Mouse (Mus musculus) heart, embryonic 12.5 days (tissue): ENCODE data around the gene Hmox1. TPM values are rescaled to one million over a fixed set of nuclear protein-coding genes. Genes with fewer than 3 reads are reported as not detected.
A peak's percentile ranks its signal among the peaks of the same experiment; 100 is the strongest.

Experiments used
- ATAC-seq: fragments of 200-750 bp; cut with Nextera tagmentation; 2 replicates; pipeline ENCODE4 v1.8.0; 2017; ENCODE audit warnings: moderate TSS enrichment, moderate library complexity; ENCODE audit not compliant: insufficient number of reproducible peaks, low FRiP score
- H3K27ac ChIP-seq: fragments of 300-500 bp; sonication (generic); 2 replicates; pipeline ENCODE4 v1.5.1; 2016; ENCODE audit warnings: mild to moderate bottlenecking, moderate library complexity; ENCODE audit not compliant: poor library complexity, severe bottlenecking
- H3K27me3 ChIP-seq: fragments of 300-500 bp; sonication (generic); replicated peaks from 2 replicates; pipeline ENCODE4 v1.6.1; 2016; ENCODE audit warnings: mild to moderate bottlenecking, moderate library complexity
- H3K36me3 ChIP-seq: fragments of 300-500 bp; sonication (generic); 2 replicates; pipeline ENCODE4 v1.6.1; 2016; ENCODE audit warnings: mild to moderate bottlenecking, moderate library complexity
- H3K4me1 ChIP-seq: fragments of 300-500 bp; sonication (generic); replicated peaks from 2 replicates; pipeline ENCODE4 v1.6.1; 2016; ENCODE audit warnings: mild to moderate bottlenecking
- H3K4me2 ChIP-seq: fragments of 300-500 bp; sonication (generic); 2 replicates; pipeline ENCODE4 v1.6.1; 2016; ENCODE audit warnings: mild to moderate bottlenecking, moderate library complexity
- H3K4me3 ChIP-seq: fragments of 300-500 bp; sonication (generic); 2 replicates; pipeline ENCODE4 v1.5.1; 2016; ENCODE audit warnings: mild to moderate bottlenecking
- H3K9ac ChIP-seq: fragments of 300-500 bp; sonication (generic); 2 replicates; pipeline ENCODE4 v1.6.1; 2016; ENCODE audit warnings: mild to moderate bottlenecking, moderate library complexity
- H3K9me3 ChIP-seq: fragments of 300-500 bp; sonication (generic); replicated peaks from 2 replicates; pipeline ENCODE4 v1.6.1; 2016; ENCODE audit warnings: mild to moderate bottlenecking, moderate library complexity
- WGBS: fragments of 180-500 bp; shearing (Covaris S2); methylation state at CpG from one replicate; pipeline ENCODE4 v1.1.7; 2016; 5-methylcytosine and 5-hydroxymethylcytosine counted together
- polyA plus RNA-seq: library from polyadenylated mRNA; unstranded; fragments of >200 nt; fragmentation: Nextera tagmentation; extraction: Ambion mirVana; gene quantifications from 2 replicates; pipeline ENCODE4 v1.2.1, GENCODE M21; 2016

The Hmox1 gene
- polyA plus RNA-seq, 1 experiment from 2014 or later: 20.1 TPM

- Histone ChIP-seq H3K4me3 (no peak overlapping the region), H3K9me3 (no peaks in the 10 kb centered on the region), H3K4me2 (no peak overlapping the region), H3K27me3 (no peaks in the 10 kb centered on the region), H3K4me1 (no peaks in the 10 kb centered on the region), H3K27ac (no peak overlapping the region), H3K36me3 (peaks cover 76% of the 10 kb centered on the region), H3K9ac (no peak overlapping the region)
- no peak for ATAC-seq
- 69% methylated on average over 1 of the region's 1 CpGs for WGBS
Observed at GRCm38 (mm10) chr8:75127406-75127805, 34.0 kb downstream of the Hmox1 start.

DNA sequence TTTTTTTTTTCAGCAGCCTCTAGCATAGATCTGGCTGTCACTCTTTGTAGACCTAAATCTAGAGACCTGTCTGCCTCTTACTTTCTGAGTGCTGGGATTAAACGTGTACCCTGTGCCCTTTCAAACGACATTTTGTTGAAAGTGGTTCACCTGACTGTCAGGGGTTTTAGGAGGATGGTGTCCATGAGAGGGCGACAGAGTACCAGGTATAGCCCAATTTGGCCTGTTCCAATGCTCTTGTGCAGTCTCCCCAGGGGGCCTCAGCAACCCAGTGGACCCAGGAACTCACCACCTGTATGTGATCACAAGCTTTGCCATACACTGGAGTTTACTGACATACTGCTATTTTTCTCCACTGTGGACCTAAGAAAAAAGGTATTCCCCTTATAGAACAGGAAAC, 39.1 kb downstream of the Hmox1 start:
- H3K4me1 ChIP-seq: peaks cover 19% of the 10 kb centered on the region
- H3K27ac ChIP-seq: no peak overlapping the region
- peaks cover 26% of the 10 kb centered on the region for H3K36me3 ChIP-seq
- H3K9me3 ChIP-seq: no peaks in the 10 kb centered on the region
- no peak overlapping the region for H3K9ac ChIP-seq
- H3K4me2 ChIP-seq: no peak overlapping the region
- H3K4me3 ChIP-seq: no peak overlapping the region
- no peaks in the 10 kb centered on the region for H3K27me3 ChIP-seq
- 14% methylated on average over 3 of the region's 3 CpGs for WGBS
- ATAC-seq: no peak

DNA sequence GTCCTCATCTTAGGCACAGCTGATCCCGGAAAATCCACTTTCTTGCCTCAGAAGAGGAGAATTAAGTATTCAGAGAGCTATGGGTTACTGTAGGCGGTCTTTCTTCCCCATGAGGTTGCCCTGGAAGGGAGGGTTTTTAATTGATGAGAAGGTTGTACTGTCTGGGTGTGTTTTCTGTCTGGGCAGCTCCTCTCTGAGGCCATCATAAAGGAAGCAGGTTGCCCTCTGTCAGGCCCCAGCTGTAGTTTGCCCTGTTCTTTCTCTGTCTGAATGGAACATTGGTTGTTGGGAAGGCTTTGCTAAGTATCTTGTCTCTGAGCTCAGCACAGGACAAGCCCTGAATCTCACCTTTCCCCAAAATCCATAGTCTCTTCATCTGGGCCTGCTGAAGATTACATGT, 40.0 kb downstream of the Hmox1 start:
- no peak for ATAC-seq
- peaks cover 19% of the 10 kb centered on the region for H3K4me1 ChIP-seq
- no peak overlapping the region for H3K4me3 ChIP-seq
- no peak overlapping the region for H3K9ac ChIP-seq
- peaks cover 21% of the 10 kb centered on the region for H3K36me3 ChIP-seq
- no peak overlapping the region for H3K4me2 ChIP-seq
- no peaks in the 10 kb centered on the region for H3K27me3 ChIP-seq
- WGBS: 82% methylated on average over 2 of the region's 2 CpGs
- H3K27ac ChIP-seq: no peak overlapping the region
- no peaks in the 10 kb centered on the region for H3K9me3 ChIP-seq

- WGBS: 37% methylated on average over 2 of the region's 2 CpGs
- Histone ChIP-seq H3K4me3 (no peak overlapping the region), H3K4me1 (peaks cover 19% of the 10 kb centered on the region), H3K9ac (no peak overlapping the region), H3K9me3 (no peaks in the 10 kb centered on the region), H3K27me3 (no peaks in the 10 kb centered on the region), H3K27ac (peak overlapping the region; percentile 24; the same call in 1 of the 2 replicates), H3K36me3 (peaks cover 7% of the 10 kb centered on the region), H3K4me2 (no peak overlapping the region)
- peak; percentile 52; the same call in 1 of the 2 replicates for ATAC-seq
Observed at GRCm38 (mm10) chr8:75134603-75135391, 41.4 kb downstream of the Hmox1 start.

DNA sequence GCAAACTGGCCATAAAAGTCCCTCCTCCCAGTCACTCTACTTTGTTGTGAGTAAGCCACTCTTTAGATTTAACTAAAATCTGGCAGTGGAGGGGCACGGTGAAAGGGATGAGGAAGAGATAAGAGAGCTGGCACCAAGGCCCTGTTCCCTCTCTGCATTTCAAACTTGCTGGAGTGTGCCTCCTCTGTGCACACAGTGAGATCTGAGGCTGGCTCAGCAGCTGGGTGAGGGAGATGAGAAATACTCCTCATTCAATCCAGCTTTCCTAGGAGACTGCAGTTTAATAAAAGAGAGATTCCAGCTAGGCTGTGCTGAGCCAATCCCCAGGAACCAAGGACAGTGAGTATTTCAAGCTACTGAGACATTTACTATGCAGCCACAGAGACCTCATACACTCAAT, 42.3 kb downstream of the Hmox1 start:
- no peaks in the 10 kb centered on the region for H3K36me3 ChIP-seq
- no peaks in the 10 kb centered on the region for H3K9me3 ChIP-seq
- no peak for ATAC-seq
- H3K4me3 ChIP-seq: no peak overlapping the region
- 11% methylated on average over 1 of the region's 1 CpGs for WGBS
- H3K4me1 ChIP-seq: peaks cover 19% of the 10 kb centered on the region
- H3K9ac ChIP-seq: no peak overlapping the region
- no peak overlapping the region for H3K27ac ChIP-seq
- H3K4me2 ChIP-seq: no peak overlapping the region
- H3K27me3 ChIP-seq: no peaks in the 10 kb centered on the region

DNA sequence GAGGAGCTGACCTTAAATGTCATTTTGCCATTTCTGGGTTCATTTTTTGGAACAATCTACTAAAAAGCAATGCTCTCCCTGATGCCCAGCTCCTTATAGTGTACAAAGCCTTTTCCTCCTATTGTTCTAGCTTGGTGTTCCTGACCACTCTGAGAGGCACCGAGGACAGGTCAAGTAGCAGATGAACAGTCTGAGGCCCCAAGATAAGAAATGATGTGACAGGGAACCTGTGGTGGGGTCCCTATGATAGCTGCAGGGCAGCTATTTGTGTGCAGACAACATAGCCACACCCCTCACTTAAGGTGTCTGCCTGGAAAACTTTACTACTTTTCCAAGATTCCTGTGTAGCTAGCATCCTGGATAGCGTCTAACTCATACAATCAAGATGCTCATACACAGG, 42.8 kb downstream of the Hmox1 start:
- WGBS: 37% methylated on average over 2 of the region's 2 CpGs
- Histone ChIP-seq H3K4me3 (no peak overlapping the region), H3K4me1 (peaks cover 19% of the 10 kb centered on the region), H3K27ac (no peak overlapping the region), H3K36me3 (no peaks in the 10 kb centered on the region), H3K4me2 (no peak overlapping the region), H3K27me3 (no peaks in the 10 kb centered on the region), H3K9ac (no peak overlapping the region), H3K9me3 (no peaks in the 10 kb centered on the region)
- no peak for ATAC-seq

- Histone ChIP-seq H3K4me3 (no peak overlapping the region), H3K4me1 (peaks cover 19% of the 10 kb centered on the region), H3K9me3 (no peaks in the 10 kb centered on the region), H3K27ac (no peak overlapping the region), H3K36me3 (no peaks in the 10 kb centered on the region), H3K4me2 (no peak overlapping the region), H3K9ac (no peak overlapping the region), H3K27me3 (no peaks in the 10 kb centered on the region)
- ATAC-seq: no peak
- 65% methylated on average over 3 of the region's 3 CpGs for WGBS
Observed at GRCm38 (mm10) chr8:75137536-75137935, 44.1 kb downstream of the Hmox1 start.

Other genes starting within 250 kb of the Hmox1 start
- gene Isx, start 220.4 kb upstream of the Hmox1 start, polyA plus RNA-seq: not detected in 2 replicates
- gene Hmgxb4, start 100.3 kb upstream of the Hmox1 start, polyA plus RNA-seq: 23.8 and 28.4 TPM in 2 replicates
- gene Tom1, start 59.9 kb upstream of the Hmox1 start, polyA plus RNA-seq: 39.3 and 39.8 TPM in 2 replicates
- 102 and 103 TPM in 2 replicates for gene Mcm5, start 15.9 kb downstream of the Hmox1 start, polyA plus RNA-seq
- 0.13 TPM in 2 replicates for gene Rasd2, start 120.3 kb downstream of the Hmox1 start, polyA plus RNA-seq